Mouse (Mus musculus) erythroblast, embryonic 14.5 days (primary cell): ENCODE measurements at regions not wholly inside any gene's neighbourhood (a gene's known extent, or its start where the extent isn't known, plus 50 kb on each side); places are given as distances from the start of the nearest gene placed in this dataset.

Experiments
- GATA1 ChIP-seq: IDR thresholded peaks from 2 replicates; pipeline ENCODE4 v1.6.1; 2012; ENCODE audit warnings: low read length, inconsistent platforms, mixed read lengths
- TAL1 ChIP-seq: IDR thresholded peaks from 3 replicates; pipeline ENCODE4 v1.6.1; 2012; ENCODE audit warnings: low read length, inconsistent platforms, mixed read lengths

GRCm38 (mm10) chr5:101539254-101539549, 125.6 kb downstream of the Nkx6-1 start:
- TF ChIP-seq GATA1 (no peak), TAL1 (no peak)
